Mouse (Mus musculus) heart, postnatal 10 days (tissue): ENCODE results near the gene Ccnf. TPM values are rescaled to one million over a fixed set of nuclear protein-coding genes. Genes with fewer than 3 reads are reported as not detected.

Experiments used
- DNase-seq, 2 experiments: peaks; one replicate each; pipeline ENCODE4 v3.0.0; 2021
- intact Hi-C: fragments of 180-260 bp; cut with DNase I; formaldehyde crosslinking; loops from one replicate; pipeline ENCODE4 v1.15.1; 2025
- microRNA-seq, 2 experiments: library from miRNA; unstranded; fragments of <30 nt; microRNA quantifications; one replicate each; pipeline ENCODE4 v1.2.0; 2022
- total RNA-seq, 2 experiments: library from RNA; stranded (reverse); gene quantifications; 2 replicates each; pipeline ENCODE4 v1.2.3; 2021

Gene Ccnf
- total RNA-seq, 2 experiments from 2014 or later: 6.9 to 7.7 TPM

DNA sequence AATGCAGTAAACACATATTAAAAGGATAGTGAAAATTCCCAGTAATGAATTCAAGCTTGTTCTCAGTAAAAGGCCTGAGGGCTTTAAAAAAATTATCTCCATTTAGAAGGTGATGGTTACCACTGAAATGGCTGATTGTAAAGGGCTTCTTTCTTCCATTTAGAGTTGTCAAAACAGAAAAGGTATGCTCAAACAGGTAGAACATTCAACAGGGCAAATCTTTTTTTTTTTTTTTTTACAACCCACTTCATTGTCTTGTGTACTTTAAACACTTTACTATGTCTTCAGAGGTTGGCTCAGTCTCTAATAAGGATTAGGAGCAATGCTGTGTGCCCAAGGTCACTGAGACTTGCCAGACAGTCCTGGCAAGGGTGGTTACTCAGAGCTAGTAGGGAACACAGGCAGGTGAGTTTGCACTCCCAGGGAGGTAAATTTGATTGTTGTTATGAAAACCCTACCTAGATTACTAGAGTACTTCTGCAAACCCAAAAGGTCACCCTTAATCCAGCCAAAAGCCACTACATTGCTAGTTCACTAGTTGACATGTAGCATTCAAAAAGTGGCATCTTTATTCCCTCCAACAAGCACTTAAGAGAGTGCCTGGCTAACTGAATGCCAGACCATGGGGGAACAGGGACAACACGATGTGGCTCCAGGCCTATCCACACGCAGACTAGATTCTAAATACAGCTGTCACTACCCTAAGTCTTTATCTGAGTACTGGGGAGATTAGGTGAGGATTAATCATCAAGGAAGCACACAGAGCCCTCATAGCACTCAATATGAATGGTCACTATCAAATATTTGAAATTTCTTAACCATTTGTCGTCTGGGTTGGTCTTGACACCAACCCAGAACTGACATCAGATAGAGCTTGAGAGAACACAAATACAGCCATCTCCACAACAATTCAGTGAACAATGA is 47.4 kb downstream of the Ccnf start:
- intact Hi-C loops: no loop called here
- peak in 1 of 2 experiments; percentile 22 for DNase-seq

DNA sequence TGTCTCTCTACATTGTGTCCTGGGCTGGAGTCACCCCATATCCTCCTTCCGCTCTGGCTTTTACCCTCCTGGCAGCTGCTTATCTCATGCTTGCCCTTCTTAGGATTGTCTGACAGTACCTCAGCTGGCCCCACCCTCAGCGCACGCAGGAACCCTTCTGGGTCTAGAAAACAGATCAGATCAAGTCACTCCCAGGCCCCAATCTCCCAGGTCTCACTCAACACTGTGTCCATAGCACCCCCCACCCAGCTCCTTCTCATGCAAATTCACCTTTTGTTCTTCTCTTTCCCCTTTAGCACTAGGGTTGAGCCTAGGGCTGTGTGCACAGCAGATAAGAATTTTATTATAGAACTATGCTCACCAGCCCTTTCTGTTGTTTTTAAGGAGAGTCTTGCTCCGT is 48.2 kb downstream of the Ccnf start:
- DNase-seq: no peak
- intact Hi-C loops: no loop called here

DNA sequence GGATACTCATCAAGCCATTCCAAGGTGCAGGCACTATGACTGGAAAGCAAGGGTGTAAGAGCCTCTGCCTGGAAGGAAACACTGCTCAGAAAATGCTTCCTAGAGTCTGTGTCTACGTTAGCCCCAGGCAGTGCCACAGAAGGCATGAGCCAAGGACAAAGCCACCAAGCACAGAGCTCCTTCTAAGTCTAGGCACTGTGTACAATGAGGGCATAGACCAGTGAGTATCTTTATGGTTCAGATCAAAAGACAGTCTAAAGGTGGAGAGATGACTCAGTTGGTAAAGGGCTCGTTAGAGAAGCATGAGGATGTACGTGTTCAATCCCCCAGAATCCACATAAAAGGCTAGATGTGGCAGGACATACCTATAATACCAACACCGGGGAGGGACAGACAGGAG is 50.2 kb downstream of the Ccnf start:
- intact Hi-C loops: no loop called here
- no peak for DNase-seq

DNA sequence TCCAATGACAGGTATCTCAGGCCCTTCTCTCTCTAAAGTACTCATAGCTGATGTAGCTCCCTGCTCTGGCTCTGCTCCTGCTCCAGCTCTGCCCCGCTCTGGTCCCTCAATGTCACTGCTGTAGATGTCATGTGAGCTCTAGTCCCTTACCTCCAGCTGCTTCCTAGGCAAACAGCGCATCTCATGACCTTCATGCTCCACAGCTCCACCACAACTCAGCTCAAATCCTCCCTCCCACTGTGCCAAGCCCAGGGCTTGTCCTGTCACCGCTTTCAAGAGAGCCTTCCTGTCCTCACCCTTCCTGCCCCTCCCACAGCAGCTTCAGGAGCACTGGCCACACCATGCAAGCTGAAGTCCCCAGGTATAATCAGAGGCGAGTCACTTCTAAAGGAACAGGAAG is 51.5 kb downstream of the Ccnf start:
- intact Hi-C loops: no loop called here
- DNase-seq: peak in 1 of 2 experiments; percentile 32

DNA sequence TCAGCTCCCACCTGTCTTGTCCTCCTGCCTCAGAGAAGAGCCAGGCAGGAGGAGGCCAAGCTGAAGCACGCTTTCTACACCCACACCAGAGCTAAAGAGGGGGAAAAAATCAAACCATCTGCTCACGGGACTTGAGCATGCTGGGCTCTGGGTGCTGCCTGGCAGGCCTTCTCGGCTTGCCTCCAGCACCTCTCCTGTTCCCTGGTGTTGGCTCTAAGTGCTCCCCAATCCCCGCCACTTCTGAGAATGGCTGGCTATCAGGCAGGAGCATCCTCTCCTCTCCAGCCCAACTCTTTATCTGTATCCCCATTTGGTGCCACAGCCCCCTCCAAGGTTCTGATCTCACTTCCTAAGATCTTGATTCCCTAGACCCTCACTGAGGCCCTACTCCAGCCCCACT is 52.0 kb downstream of the Ccnf start:
- no peak for DNase-seq
- intact Hi-C loops: no loop called here

DNA sequence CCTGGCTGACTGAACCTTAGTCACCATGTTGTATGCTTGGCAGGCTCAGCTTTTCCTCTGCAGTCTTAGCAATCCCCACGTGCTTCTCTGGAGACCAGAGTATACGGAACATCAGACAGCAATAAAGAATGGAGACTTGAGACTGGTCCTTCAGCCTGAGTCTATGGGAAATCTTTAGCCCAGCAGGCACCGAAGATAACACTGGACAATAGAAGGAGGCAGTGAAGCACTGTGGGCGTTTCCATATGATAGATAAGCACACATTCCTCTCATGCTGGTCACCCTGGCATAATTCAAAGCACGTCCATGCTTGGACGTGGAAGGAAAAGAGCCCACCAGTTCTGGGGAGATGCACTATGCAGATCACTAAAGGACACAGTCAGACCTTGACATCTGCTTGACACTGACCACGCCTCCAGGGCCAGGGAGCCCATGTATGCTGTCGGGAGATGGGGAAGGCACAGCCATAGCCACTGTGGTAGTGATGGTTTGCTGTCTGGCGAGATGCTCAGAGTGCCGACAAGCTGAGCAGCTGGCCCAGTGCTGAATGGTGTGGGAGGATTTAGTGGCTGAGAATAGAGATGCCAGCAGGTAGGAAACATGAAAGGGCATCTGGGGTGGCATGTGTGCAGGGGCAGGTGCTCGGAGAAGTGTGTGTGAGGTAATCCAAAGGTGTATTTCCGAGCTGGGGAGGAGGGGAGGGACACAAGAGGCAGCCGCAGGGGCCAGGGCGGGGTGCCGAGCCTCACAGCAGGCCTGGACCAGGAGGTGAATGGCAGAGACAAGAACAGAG is 54.1 kb downstream of the Ccnf start:
- intact Hi-C loops: no loop called here
- DNase-seq: no peak

DNA sequence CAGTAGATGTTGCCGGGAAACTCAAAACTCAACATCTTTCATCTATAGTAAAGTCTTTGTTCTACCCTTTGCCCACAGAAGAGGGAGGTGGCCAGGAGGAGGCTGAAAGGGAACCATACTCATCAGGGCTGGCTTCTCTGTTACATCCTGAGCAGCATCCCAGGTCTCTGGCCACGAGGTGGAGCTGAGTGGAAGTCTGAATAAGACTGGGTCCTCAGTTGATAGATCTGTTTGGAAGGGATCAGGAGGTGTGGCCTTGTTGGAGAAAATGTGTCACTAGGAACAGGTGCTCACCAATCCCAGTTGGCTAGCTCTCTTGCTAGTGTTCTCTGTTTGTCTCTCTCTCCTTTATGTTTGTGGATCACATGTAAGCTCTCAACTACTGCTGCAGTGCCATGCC is 55.9 kb downstream of the Ccnf start:
- intact Hi-C loops: no loop called here

DNA sequence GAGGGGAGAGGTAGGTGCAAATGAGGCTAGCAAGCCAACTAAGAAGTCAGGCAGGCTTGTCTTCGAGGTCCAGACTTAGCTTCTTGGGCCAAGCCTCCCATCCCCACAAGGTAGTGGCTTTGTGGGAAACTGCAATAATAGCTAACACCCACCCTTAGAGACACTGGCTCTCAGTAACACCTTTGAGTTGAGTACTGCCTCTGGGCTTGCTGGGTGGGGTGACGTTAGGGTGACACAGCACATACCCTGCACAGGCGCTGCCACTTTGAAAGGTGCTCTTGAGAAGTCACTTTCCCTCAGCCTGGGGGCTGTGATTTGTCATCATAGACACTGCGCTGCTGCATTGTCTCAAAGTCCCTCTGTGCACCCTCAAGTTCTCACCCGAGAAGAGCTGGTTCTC is 57.5 kb downstream of the Ccnf start:
- intact Hi-C loops: no loop called here
- DNase-seq: no peak

More for the DNA sequence above, 55.9 kb downstream of the Ccnf start:
- no peak for DNase-seq

DNA sequence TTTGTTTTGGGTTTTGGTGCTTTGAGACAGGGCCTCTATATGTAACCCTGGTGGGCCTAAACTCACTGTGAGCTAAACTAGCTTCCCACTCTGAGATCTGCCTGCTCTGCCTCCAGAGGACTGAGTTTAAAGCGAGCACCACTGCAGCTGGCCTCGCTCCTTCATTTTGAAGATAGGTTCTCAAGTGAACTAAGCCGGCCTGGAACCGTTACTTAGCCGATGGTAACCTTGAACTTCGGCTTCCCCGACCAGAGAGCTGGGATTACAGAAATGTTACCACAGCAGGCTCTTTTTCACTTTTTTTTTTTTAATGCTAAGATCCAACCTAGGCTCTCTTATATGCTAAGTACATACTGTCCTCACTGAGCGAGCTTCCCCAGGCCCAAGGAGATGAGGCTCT is 58.0 kb downstream of the Ccnf start:
- intact Hi-C loops: no loop called here
- no peak for DNase-seq

DNA sequence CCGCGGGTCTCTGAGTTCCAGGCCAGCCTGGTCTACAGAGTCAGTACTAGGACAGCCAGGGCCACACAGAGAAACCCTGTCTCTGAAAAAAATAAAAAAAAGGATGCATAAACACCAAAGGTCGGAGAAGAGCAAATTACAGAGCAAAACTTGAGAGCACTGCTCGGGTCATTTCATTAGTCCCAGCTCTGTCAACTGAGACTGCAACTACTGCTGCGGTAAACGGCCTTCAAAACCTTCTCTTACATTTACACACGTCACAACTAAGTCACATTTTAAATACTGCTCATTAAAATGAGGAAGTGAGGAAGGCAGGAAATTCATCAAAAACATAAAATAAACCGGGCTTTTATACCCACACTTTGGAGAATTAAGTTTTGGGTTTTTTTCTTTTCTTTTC is 58.4 kb downstream of the Ccnf start:
- DNase-seq: no peak

DNA sequence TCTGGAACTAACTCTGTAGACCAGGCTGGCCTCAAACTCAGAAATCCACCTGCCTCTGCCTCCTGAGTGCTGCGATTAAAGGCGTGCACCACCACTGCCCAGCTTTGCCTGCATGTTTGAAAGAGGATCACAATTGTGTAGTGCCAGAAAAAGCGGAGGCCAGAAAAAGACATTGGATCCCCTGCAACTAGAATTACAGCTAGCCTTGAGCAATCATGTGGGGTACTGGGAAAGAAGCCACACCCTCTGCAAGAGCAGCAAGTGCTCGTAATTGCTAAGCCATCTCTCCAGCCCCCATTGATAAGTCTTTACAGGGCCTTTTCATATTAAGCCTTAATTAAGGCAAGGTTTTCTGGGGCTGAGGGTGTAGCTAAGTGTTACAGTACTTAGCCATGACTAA is 59.8 kb downstream of the Ccnf start:
- no peak for DNase-seq
- intact Hi-C loops: no loop called here

More for the DNA sequence above, 58.4 kb downstream of the Ccnf start:
- intact Hi-C loops: no loop called here

DNA sequence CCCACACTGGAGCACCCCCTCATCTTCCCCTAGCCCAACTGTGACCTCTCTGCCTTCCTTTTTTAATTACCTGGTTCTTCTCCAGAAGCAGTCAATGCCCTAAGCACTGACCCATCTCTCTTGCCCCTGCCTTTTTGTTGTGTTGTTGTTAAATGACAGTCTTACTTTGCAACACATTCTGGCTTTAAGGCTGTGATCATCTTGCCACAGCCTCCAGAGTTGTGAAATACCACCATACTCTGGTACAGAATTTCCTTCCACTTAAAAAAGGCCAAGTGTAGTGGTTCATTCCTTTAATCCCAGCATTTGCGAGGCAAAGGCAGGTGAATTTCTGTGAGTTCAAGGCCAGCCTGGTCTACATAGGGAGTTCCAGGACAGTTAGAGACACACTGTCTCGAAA is 60.4 kb downstream of the Ccnf start:
- intact Hi-C loops: no loop called here
- no peak for DNase-seq

DNA sequence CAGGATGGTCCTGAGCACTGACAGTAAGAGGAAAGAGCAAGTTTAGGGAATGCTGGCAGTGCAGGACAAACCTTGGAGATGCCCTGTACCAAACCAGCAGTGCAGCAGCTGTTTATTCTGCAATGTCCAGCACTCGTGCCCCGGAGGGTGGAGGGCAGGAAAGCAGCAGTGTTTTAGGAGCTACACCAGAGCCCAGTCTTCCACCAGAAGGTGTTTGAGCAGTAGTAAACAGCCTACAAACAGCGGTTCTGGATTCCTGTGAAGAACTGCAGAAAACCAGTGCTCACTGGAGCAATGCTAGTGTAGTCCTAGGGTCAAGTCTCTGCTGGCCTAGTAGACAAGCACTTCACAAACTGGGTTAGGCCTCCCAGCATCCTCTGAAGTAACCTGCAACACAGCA is 77.0 kb downstream of the Ccnf start:
- DNase-seq: no peak
- intact Hi-C loops: loop anchor here (5.0 kb wide), 2 partner anchors 78 to 178 kb away; partner anchors contain the start of genes Abca17, Abca3 and Ccnf

DNA sequence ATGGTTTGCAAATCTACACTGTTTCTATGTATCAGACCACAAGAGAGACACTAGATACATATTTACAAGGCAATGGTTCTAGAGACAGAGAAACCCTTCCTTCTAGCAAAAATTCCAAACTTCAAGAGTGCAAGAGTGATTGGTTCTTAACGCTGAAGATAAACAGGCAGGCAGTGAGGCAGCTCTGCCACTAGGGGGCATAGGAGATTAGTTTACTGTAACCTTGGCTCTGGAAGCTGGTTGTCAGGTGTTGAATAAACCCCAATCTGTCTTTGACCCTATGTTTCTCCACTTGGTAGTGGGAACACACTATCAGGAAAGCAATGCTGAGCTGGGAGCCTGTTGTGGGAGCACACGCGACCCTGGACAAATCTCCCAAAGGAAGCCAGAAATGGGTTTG is 77.9 kb downstream of the Ccnf start:
- intact Hi-C loops: loop anchor here (1.0 to 5.0 kb wide), 4 partner anchors 79 to 217 kb away; partner anchors contain the start of genes Abca17, Abca3 and Ccnf
- DNase-seq: peak; percentile 71 to 87

Small RNA genes within 50 kb of the gene (microRNA-seq; reads per million reads assigned to microRNA genes)
- 1.9 to 2.8 reads per million in 2 experiments for gene Mir5134
- gene Mir6965: 0.35 to 0.47 reads per million in 2 experiments

Other genes with a start within 250 kb of the Ccnf start
- gene Prss27, start 213.3 kb downstream of the Ccnf start, total RNA-seq: not detected
- 10 to 100 TPM; 19.5 to 20.8 TPM for gene Kctd5, start 178.0 kb downstream of the Ccnf start, total RNA-seq
- 10 to 100 TPM; 49.4 to 52.9 TPM for gene Pdpk1, start 100.6 kb downstream of the Ccnf start, total RNA-seq
- 10 to 100 TPM; 20.7 to 22.8 TPM for gene Amdhd2, start 87.7 kb downstream of the Ccnf start, total RNA-seq
- 100 to 1,000 TPM; 275 to 284 TPM for gene Atp6v0c, start 81.8 kb downstream of the Ccnf start, total RNA-seq
- gene Tbc1d24, start 45.9 kb downstream of the Ccnf start, total RNA-seq: 10 to 100 TPM in 1 of 2 experiments, 1 to 10 TPM in 1; 8.4 to 11.0 TPM
- 1 to 10 TPM; 1.6 to 1.7 TPM for gene Ntn3, start 42.0 kb downstream of the Ccnf start, total RNA-seq
- gene Tedc2, start 30.6 kb downstream of the Ccnf start, total RNA-seq: 1 to 10 TPM; 3.5 to 5.0 TPM
- not detected for gene Abca17, start 99.6 kb upstream of the Ccnf start, total RNA-seq
- gene Abca3, start 100.5 kb upstream of the Ccnf start, total RNA-seq: 10 to 100 TPM; 14.5 to 15.3 TPM
- gene Rnps1, start 163.1 kb upstream of the Ccnf start, total RNA-seq: 10 to 100 TPM; 94.7 to 97.3 TPM
- gene Eci1, start 175.2 kb upstream of the Ccnf start, total RNA-seq: 100 to 1,000 TPM; 412 to 459 TPM
- 1 to 10 TPM; 1.0 to 1.6 TPM for gene Dnase1l2, start 191.6 kb upstream of the Ccnf start, total RNA-seq
- 10 to 100 TPM; 15.6 to 15.9 TPM for gene E4f1, start 218.8 kb upstream of the Ccnf start, total RNA-seq
- gene Pgp, start 218.9 kb upstream of the Ccnf start, total RNA-seq: 10 to 100 TPM; 38.5 to 39.9 TPM
- gene Bricd5, start 222.4 kb upstream of the Ccnf start, total RNA-seq: under 1 TPM in 1 of 2 experiments, not detected in 1; 0.26 TPM
- gene Mlst8, start 227.6 kb upstream of the Ccnf start, total RNA-seq: 10 to 100 TPM; 11.6 to 12.9 TPM
- gene Caskin1, start 237.1 kb upstream of the Ccnf start, total RNA-seq: under 1 TPM; 0.48 to 0.52 TPM